Mouse (Mus musculus) stomach, embryonic 15.5 days (tissue): ENCODE data around the gene Agpat3. TPM values are rescaled to one million over a fixed set of nuclear protein-coding genes. Genes with fewer than 3 reads are reported as not detected.

Experiments used
- ATAC-seq: fragments of 200-750 bp; cut with Nextera tagmentation; 2 replicates; pipeline ENCODE4 v1.8.0; 2017; ENCODE audit warnings: low read depth, moderate number of reproducible peaks, moderate TSS enrichment; ENCODE audit not compliant: insufficient read depth, low FRiP score
- H3K27ac ChIP-seq: fragments of 300-500 bp; sonication (generic); 2 replicates; pipeline ENCODE4 v1.5.1; 2015; ENCODE audit warnings: mild to moderate bottlenecking, inconsistent platforms
- H3K27me3 ChIP-seq: fragments of 300-500 bp; sonication (generic); replicated peaks from 2 replicates; pipeline ENCODE4 v1.6.1; 2015; ENCODE audit warnings: inconsistent platforms
- H3K36me3 ChIP-seq: fragments of 300-500 bp; sonication (generic); 2 replicates; pipeline ENCODE4 v1.6.1; 2015; ENCODE audit warnings: inconsistent platforms
- H3K4me1 ChIP-seq: fragments of 300-500 bp; sonication (generic); 2 replicates; pipeline ENCODE4 v1.6.1; 2015; ENCODE audit warnings: inconsistent platforms
- H3K4me2 ChIP-seq: fragments of 300-500 bp; sonication (generic); 2 replicates; pipeline ENCODE4 v1.6.1; 2015; ENCODE audit warnings: mild to moderate bottlenecking, inconsistent platforms
- H3K4me3 ChIP-seq: fragments of 300-500 bp; sonication (generic); replicated peaks from 2 replicates; pipeline ENCODE4 v1.5.1; 2015; ENCODE audit warnings: inconsistent platforms
- H3K9ac ChIP-seq: fragments of 300-500 bp; sonication (generic); 2 replicates; pipeline ENCODE4 v1.6.1; 2015; ENCODE audit warnings: inconsistent platforms
- H3K9me3 ChIP-seq: fragments of 300-500 bp; sonication (generic); 2 replicates; pipeline ENCODE4 v1.6.1; 2016; ENCODE audit warnings: inconsistent platforms
- WGBS: fragments of 180-500 bp; shearing (Covaris S2); methylation state at CpG from one replicate; pipeline ENCODE4 v1.1.7; 2015; 5-methylcytosine and 5-hydroxymethylcytosine counted together
- polyA plus RNA-seq: library from polyadenylated mRNA; unstranded; fragments of >200 nt; fragmentation: Nextera tagmentation; extraction: Ambion mirVana; gene quantifications from 2 replicates; pipeline ENCODE4 v1.2.1, GENCODE M21; 2015

Agpat3 gene
- polyA plus RNA-seq, 1 experiment from 2014 or later = 60.7 TPM

GRCm38 (mm10) chr10:78238297-78238696 lies 114.0 kb downstream of the Agpat3 start:
- Histone ChIP-seq H3K9me3 (no peaks in the 10 kb centered on the region), H3K27ac (no peak overlapping the region), H3K27me3 (no peaks in the 10 kb centered on the region), H3K4me1 (peaks cover 6% of the 10 kb centered on the region; the same call in 1 of the 2 replicates), H3K4me3 (no peak overlapping the region), H3K9ac (no peak overlapping the region), H3K4me2 (no peak overlapping the region), H3K36me3 (no peaks in the 10 kb centered on the region)
- 88% methylated on average over 5 of the region's 5 CpGs for WGBS
- ATAC-seq = no peak

GRCm38 (mm10) chr10:78237809-78238208 lies 114.5 kb downstream of the Agpat3 start:
- no peaks in the 10 kb centered on the region for H3K9me3 ChIP-seq
- peaks cover 1% of the 10 kb centered on the region; the same call in 1 of the 2 replicates for H3K4me1 ChIP-seq
- no peak for ATAC-seq
- H3K27ac ChIP-seq = no peak overlapping the region
- no peaks in the 10 kb centered on the region for H3K27me3 ChIP-seq
- H3K36me3 ChIP-seq = no peaks in the 10 kb centered on the region
- H3K4me2 ChIP-seq = no peak overlapping the region
- no peak overlapping the region for H3K4me3 ChIP-seq
- WGBS = 81% methylated on average over 6 of the region's 6 CpGs
- H3K9ac ChIP-seq = no peak overlapping the region

- H3K27ac ChIP-seq = no peak overlapping the region
- H3K4me1 ChIP-seq = 0 out of 2 replicates have a peak, but pooled peaks cover 2% of the 10 kb centered on the region
- H3K9ac ChIP-seq = no peak overlapping the region
- H3K27me3 ChIP-seq = no peaks in the 10 kb centered on the region
- no peak overlapping the region for H3K4me2 ChIP-seq
- no peaks in the 10 kb centered on the region for H3K9me3 ChIP-seq
- WGBS = 76% methylated on average over 8 of the region's 8 CpGs
- H3K36me3 ChIP-seq = no peaks in the 10 kb centered on the region
- no peak overlapping the region for H3K4me3 ChIP-seq
- no peak for ATAC-seq
Measured at GRCm38 (mm10) chr10:78236885-78237629, 115.2 kb downstream of the Agpat3 start.

- H3K4me3 ChIP-seq = no peak overlapping the region
- 78% methylated on average over 6 of the region's 6 CpGs for WGBS
- 0 out of 2 replicates have a peak, but pooled peaks cover 2% of the 10 kb centered on the region for H3K4me1 ChIP-seq
- 0 out of 2 replicates have a peak, but pooled peaks cover 3% of the 10 kb centered on the region for H3K36me3 ChIP-seq
- H3K9ac ChIP-seq = no peak overlapping the region
- no peaks in the 10 kb centered on the region for H3K27me3 ChIP-seq
- no peaks in the 10 kb centered on the region for H3K9me3 ChIP-seq
- H3K4me2 ChIP-seq = no peak overlapping the region
- H3K27ac ChIP-seq = no peak overlapping the region
- ATAC-seq = no peak
Measured at GRCm38 (mm10) chr10:78233756-78234155, 118.5 kb downstream of the Agpat3 start.

GRCm38 (mm10) chr10:78233161-78233560 lies 119.1 kb downstream of the Agpat3 start:
- ATAC-seq = no peak
- no peak overlapping the region for H3K4me3 ChIP-seq
- 87% methylated on average over 5 of the region's 5 CpGs for WGBS

GRCm38 (mm10) chr10:78232301-78232980 lies 119.8 kb downstream of the Agpat3 start:
- H3K9me3 ChIP-seq = no peaks in the 10 kb centered on the region
- ATAC-seq = no peak
- 89% methylated on average over 4 of the region's 4 CpGs for whole genome bisulfite sequencing
- H3K4me3 ChIP-seq = no peak overlapping the region
- 0 out of 2 replicates have a peak, but pooled peaks cover 2% of the 10 kb centered on the region for H3K4me1 ChIP-seq
- H3K27me3 ChIP-seq = no peaks in the 10 kb centered on the region
- H3K9ac ChIP-seq = no peak overlapping the region
- no peak overlapping the region for H3K4me2 ChIP-seq
- 0 out of 2 replicates have a peak, but pooled peaks cover 3% of the 10 kb centered on the region for H3K36me3 ChIP-seq
- H3K27ac ChIP-seq = no peak overlapping the region

More at GRCm38 (mm10) chr10:78233161-78233560, 119.1 kb downstream of the Agpat3 start:
- H3K36me3 ChIP-seq = 0 out of 2 replicates have a peak, but pooled peaks cover 3% of the 10 kb centered on the region
- H3K9me3 ChIP-seq = no peaks in the 10 kb centered on the region
- no peaks in the 10 kb centered on the region for H3K27me3 ChIP-seq
- H3K4me1 ChIP-seq = 0 out of 2 replicates have a peak, but pooled peaks cover 2% of the 10 kb centered on the region
- H3K27ac ChIP-seq = no peak overlapping the region
- no peak overlapping the region for H3K4me2 ChIP-seq
- H3K9ac ChIP-seq = no peak overlapping the region

- 90% methylated on average over 5 of the region's 5 CpGs for WGBS
- Histone ChIP-seq H3K4me3 (no peak overlapping the region), H3K9me3 (no peaks in the 10 kb centered on the region), H3K27ac (no peak overlapping the region), H3K4me2 (no peak overlapping the region), H3K36me3 (peaks cover 3% of the 10 kb centered on the region; the same call in 1 of the 2 replicates), H3K4me1 (0 out of 2 replicates have a peak, but pooled peaks cover 2% of the 10 kb centered on the region), H3K27me3 (no peaks in the 10 kb centered on the region), H3K9ac (no peak overlapping the region)
- ATAC-seq = no peak; the same call in 1 of the 2 replicates
Measured at GRCm38 (mm10) chr10:78228560-78228928, 123.7 kb downstream of the Agpat3 start.

GRCm38 (mm10) chr10:78227875-78228559 lies 124.3 kb downstream of the Agpat3 start:
- Histone ChIP-seq H3K27ac (no peak overlapping the region), H3K27me3 (no peaks in the 10 kb centered on the region), H3K4me2 (no peak overlapping the region), H3K9me3 (no peaks in the 10 kb centered on the region), H3K4me1 (0 out of 2 replicates have a peak, but pooled peaks cover 2% of the 10 kb centered on the region), H3K4me3 (no peak overlapping the region), H3K9ac (no peak overlapping the region), H3K36me3 (peaks cover 3% of the 10 kb centered on the region; the same call in 1 of the 2 replicates)
- ATAC-seq = no peak
- WGBS = 87% methylated on average over 8 of the region's 8 CpGs

GRCm38 (mm10) chr10:78224136-78224535 lies 128.2 kb downstream of the Agpat3 start:
- no peak overlapping the region for H3K9ac ChIP-seq
- no peak overlapping the region for H3K4me3 ChIP-seq
- H3K4me2 ChIP-seq = no peak overlapping the region
- peaks cover 9% of the 10 kb centered on the region; the same call in 1 of the 2 replicates for H3K36me3 ChIP-seq
- WGBS = 84% methylated on average over 6 of the region's 6 CpGs
- H3K27ac ChIP-seq = no peak overlapping the region
- no peaks in the 10 kb centered on the region for H3K9me3 ChIP-seq
- ATAC-seq = no peak
- H3K4me1 ChIP-seq = no peaks in the 10 kb centered on the region
- no peaks in the 10 kb centered on the region for H3K27me3 ChIP-seq

- H3K4me3 ChIP-seq = no peak overlapping the region
- H3K27me3 ChIP-seq = no peaks in the 10 kb centered on the region
- no peak for ATAC-seq
- no peak overlapping the region for H3K27ac ChIP-seq
- 80% methylated on average over 4 of the region's 4 CpGs for WGBS
- H3K4me1 ChIP-seq = no peaks in the 10 kb centered on the region
- H3K9me3 ChIP-seq = no peaks in the 10 kb centered on the region
- no peak overlapping the region for H3K4me2 ChIP-seq
- H3K36me3 ChIP-seq = peaks cover 15% of the 10 kb centered on the region; the same call in 1 of the 2 replicates
- no peak overlapping the region for H3K9ac ChIP-seq
Measured at GRCm38 (mm10) chr10:78222908-78223307, 129.4 kb downstream of the Agpat3 start.

GRCm38 (mm10) chr10:78221315-78221714 lies 131.0 kb downstream of the Agpat3 start:
- 89% methylated on average over 7 of the region's 7 CpGs for WGBS
- Histone ChIP-seq H3K9ac (no peak overlapping the region), H3K36me3 (peaks cover 17% of the 10 kb centered on the region; the same call in 1 of the 2 replicates), H3K4me3 (no peak overlapping the region), H3K4me1 (no peaks in the 10 kb centered on the region), H3K27ac (no peak overlapping the region), H3K9me3 (no peaks in the 10 kb centered on the region), H3K27me3 (no peaks in the 10 kb centered on the region), H3K4me2 (no peak overlapping the region)
- ATAC-seq = no peak
